Comparison of ENCODE assay signal across 10 mouse cellular contexts in genomic region chr3:40682404-40682803, GRCm38 (mm10). TPM values are rescaled to one million over a fixed set of nuclear protein-coding genes. Genes with fewer than 3 reads are reported as not detected.
DNase-seq lines count a peak whose midpoint lies in the region; ATAC-seq lines count a peak whose summit lies in the region.
"Had no signal": no experiment of that assay in that cellular context is flagged by ENCODE, and none has a peak within 500 bp of the region (broad histone marks: within the 10 kb centered on the region; RNA-seq: fewer than 3 reads in every experiment).

No protein-coding gene starts in this region.

- WGBS in heart, embryonic 12.5 days, result 18% methylated on average over 11 of the region's 11 CpGs

- H3K36me3 ChIP-seq in heart, embryonic 12.5 days, result no peaks in the 10 kb centered on the region
- H3K36me3 ChIP-seq: liver, embryonic 15.5 days had no signal

- H3K9ac ChIP-seq in heart, embryonic 12.5 days, result peak overlapping the region; percentile 28; the same call in 1 of the 2 replicates
- H3K9ac ChIP-seq: liver, embryonic 15.5 days had no signal

- peak; percentile 59 for ATAC-seq in heart, embryonic 12.5 days (ENCODE audit: insufficient number of reproducible peaks, low FRiP score)
- no peak for ATAC-seq in erythroblast, adult 5-6 weeks (replicated peaks; ENCODE audit: low FRiP score, poor library complexity, severe bottlenecking)
- no peak for ATAC-seq in megakaryocyte, adult 5-6 weeks (ENCODE audit: poor library complexity, severe bottlenecking)

- peak; percentile 12 to 24 for DNase-seq in frontal cortex, postnatal 36 days (ENCODE audit: low spot score in 2 of 2)
- no peak for DNase-seq in frontal cortex, postnatal 10 days (ENCODE audit: low spot score in 2 of 2)
- peak; percentile 12 for DNase-seq in urinary bladder, postnatal 25 days (ENCODE audit: low spot score)
- DNase-seq in urinary bladder, adult 2 months (ENCODE audit: low spot score), result no peak
- no peak for DNase-seq in testis, postnatal 14 days (ENCODE audit: low spot score)

- H3K4me3 ChIP-seq in heart, embryonic 12.5 days, result peak overlapping the region; percentile 3; the same call in 1 of the 2 replicates
- H3K4me3 ChIP-seq: liver, embryonic 15.5 days had no signal

- H3K4me1 ChIP-seq in heart, embryonic 12.5 days (replicated peaks), result peaks cover 47% of the 10 kb centered on the region
- H3K4me1 ChIP-seq: liver, embryonic 15.5 days had no signal

- H3K4me2 ChIP-seq in heart, embryonic 12.5 days, result peak overlapping the region; percentile 48
- H3K4me2 ChIP-seq: liver, embryonic 15.5 days had no signal

- H3K9me3 ChIP-seq in heart, embryonic 12.5 days (replicated peaks), result no peaks in the 10 kb centered on the region
- H3K9me3 ChIP-seq: liver, embryonic 15.5 days had no signal

- H3K27me3 ChIP-seq in heart, embryonic 12.5 days (replicated peaks), result no peaks in the 10 kb centered on the region
- H3K27me3 ChIP-seq: liver, embryonic 15.5 days had no signal

- peak overlapping the region; percentile 65 for H3K27ac ChIP-seq in heart, embryonic 12.5 days (ENCODE audit: poor library complexity, severe bottlenecking)
- H3K27ac ChIP-seq: liver, embryonic 15.5 days had no signal

RNA-seq across cellular contexts. Expression of gene Slc25a31, which starts 26.3 kb away (rescaled TPM):
- polyA plus RNA-seq in urinary bladder, adult 2 months (2012; rRNA removed), result 0.07 and 0.11 TPM in 2 replicates
- 0.51 and 0.74 TPM in 2 replicates for polyA plus RNA-seq in heart, embryonic 12.5 days (2016; fragmentation: Nextera tagmentation; extraction: Ambion mirVana)
- not detected in 2 replicates for total RNA-seq in erythroblast, adult 5-6 weeks (2015; ENCODE audit: low replicate concordance)
- not detected in 2 replicates for total RNA-seq in erythroblast, adult 5-6 weeks (2017; ENCODE audit: low replicate concordance)
- not detected in 2 replicates for total RNA-seq in megakaryocyte, adult 5-6 weeks (2015)
- not detected in 2 replicates for total RNA-seq in megakaryocyte, adult 5-6 weeks (2017)
- total RNA-seq: common myeloid progenitor, adult 5-6 weeks had no signal

Comparison
In these comparisons a context has a peak if more than half of its experiments do, and no peak if none do; other contexts are left out.
1. DNase-seq: peak in frontal cortex, postnatal 36 days (2 of 2) and urinary bladder, postnatal 25 days (single experiment); none in frontal cortex, postnatal 10 days (0 of 2), urinary bladder, adult 2 months (single experiment) and testis, postnatal 14 days (single experiment).